Mouse (Mus musculus): ENCODE measurements around the gene Gm20696.

DNA sequence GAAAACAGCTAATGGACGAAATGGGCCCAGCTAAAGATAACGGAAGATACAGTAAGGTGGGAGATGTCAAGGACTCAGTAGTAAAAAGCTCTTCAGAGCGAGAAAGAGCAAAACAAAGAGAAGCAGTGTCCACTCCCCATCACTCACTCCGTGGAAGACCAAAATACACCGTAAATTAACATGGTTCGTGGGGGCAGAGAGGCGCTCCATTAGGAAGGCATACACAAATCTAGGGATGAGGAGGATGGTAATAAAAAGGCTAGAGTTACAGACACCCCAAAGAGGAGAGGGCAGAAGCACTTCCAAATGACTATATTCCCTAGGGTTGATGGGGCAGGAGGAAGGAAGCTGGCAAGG is 390.3 kb downstream of the Gm20696 start:
- no peak for TF ChIP-seq CTCF (IDR thresholded peaks at IDR 0.05; ENCODE audit: extremely low read depth, insufficient read depth, insufficient read length, insufficient replicate concordance)
- TF ChIP-seq POLR2A (IDR thresholded peaks at IDR 0.05; ENCODE audit: low read depth, low read length), result no peak
